Mouse (Mus musculus) cerebellum, adult 9-11 months (tissue): ENCODE data around the gene 4930579F01Rik.
A peak's percentile ranks its signal among the peaks of the same experiment; 100 is the strongest.

ENCODE experiments used
- DNase-seq: peaks from one replicate; pipeline ENCODE4 v3.0.0; 2022

4930579F01Rik gene

GRCm38 (mm10) chr3:138215395-138215989, 21.9 kb upstream of the 4930579F01Rik start:
- DNase-seq = no peak

GRCm38 (mm10) chr3:138212431-138212951, 18.9 kb upstream of the 4930579F01Rik start:
- DNase-seq = no peak

- DNase-seq = no peak
These were observed 16.9 kb upstream of the 4930579F01Rik start for GRCm38 (mm10) chr3:138210432-138211075.

- DNase-seq = no peak
These were observed 15.2 kb upstream of the 4930579F01Rik start for GRCm38 (mm10) chr3:138208821-138209220.

- DNase-seq = no peak
These were observed 5.1 kb upstream of the 4930579F01Rik start for GRCm38 (mm10) chr3:138198722-138199068.

- DNase-seq = peak; percentile 73
These were observed 4.5 kb upstream of the 4930579F01Rik start for GRCm38 (mm10) chr3:138197973-138198721.

GRCm38 (mm10) chr3:138197556-138197955, 3.9 kb upstream of the 4930579F01Rik start:
- no peak for DNase-seq

- no peak for DNase-seq
These were observed 3.5 kb upstream of the 4930579F01Rik start for GRCm38 (mm10) chr3:138197093-138197492.

- DNase-seq = no peak
These were observed 1.4 kb downstream of the 4930579F01Rik start for GRCm38 (mm10) chr3:138192260-138192659.

GRCm38 (mm10) chr3:138185995-138186930, 7.4 kb downstream of the 4930579F01Rik start:
- DNase-seq = no peak

GRCm38 (mm10) chr3:138185290-138185689, 8.3 kb downstream of the 4930579F01Rik start:
- no peak for DNase-seq

GRCm38 (mm10) chr3:138183371-138183770, 10.3 kb downstream of the 4930579F01Rik start:
- DNase-seq = no peak

GRCm38 (mm10) chr3:138182019-138182418, 11.6 kb downstream of the 4930579F01Rik start:
- DNase-seq = no peak

GRCm38 (mm10) chr3:138175551-138175950, 18.1 kb downstream of the 4930579F01Rik start:
- no peak for DNase-seq

GRCm38 (mm10) chr3:138173291-138173690, 20.3 kb downstream of the 4930579F01Rik start:
- DNase-seq = no peak

GRCm38 (mm10) chr3:138162553-138163183, 31.0 kb downstream of the 4930579F01Rik start:
- no peak for DNase-seq

- no peak for DNase-seq
These were observed 32.0 kb downstream of the 4930579F01Rik start for GRCm38 (mm10) chr3:138161623-138162022.

GRCm38 (mm10) chr3:138156651-138157050, 37.0 kb downstream of the 4930579F01Rik start:
- DNase-seq = no peak

GRCm38 (mm10) chr3:138155062-138155461, 38.6 kb downstream of the 4930579F01Rik start:
- DNase-seq = no peak

- DNase-seq = no peak
These were observed 44.8 kb downstream of the 4930579F01Rik start for GRCm38 (mm10) chr3:138148811-138149210.

GRCm38 (mm10) chr3:138144642-138145171, 48.9 kb downstream of the 4930579F01Rik start, which contains the start of gene Mttp:
TSS of gene Mttp (minus strand) at chr3:138144968.
- DNase-seq = peak; percentile 75
